In the genomic region with DNA sequence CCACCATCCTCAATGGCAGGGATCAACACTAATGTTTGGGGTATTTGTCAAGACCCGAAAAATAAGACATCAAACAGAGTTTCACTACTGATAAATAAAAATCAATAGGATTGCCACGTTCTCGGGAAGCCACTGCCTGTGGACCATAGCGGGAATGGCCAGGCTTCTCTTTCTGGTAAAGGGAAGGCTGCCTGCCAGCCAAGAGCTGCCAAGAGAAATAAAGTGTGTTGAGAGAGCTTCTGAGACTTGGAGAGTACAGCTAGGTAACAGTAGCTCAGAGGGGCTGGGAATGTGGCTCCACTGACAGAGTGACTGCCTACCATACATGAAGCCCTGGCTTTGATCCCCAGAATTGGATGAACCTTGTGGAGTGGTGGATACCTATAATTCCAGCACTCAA, we compare ENCODE assay signal across 27 mouse cellular contexts.
DNase-seq lines count a peak whose midpoint lies in the region; ATAC-seq and TF ChIP-seq lines count a peak whose summit lies in the region.
"Had no signal": no experiment of that assay in that cellular context is flagged by ENCODE, and none has a peak within 500 bp of the region (broad histone marks: within the 10 kb centered on the region; RNA-seq: fewer than 3 reads in every experiment).

No protein-coding gene starts in this region.

- 16% methylated on average over 4 of the region's 4 CpGs for WGBS in liver, adult 2 months
- 74% methylated on average over 4 of the region's 4 CpGs for WGBS in liver, embryonic 11.5 days

- no peak for ATAC-seq in liver, embryonic 11.5 days (replicated peaks; ENCODE audit: low FRiP score)
- ATAC-seq: forebrain, embryonic 15.5 days; hindbrain, embryonic 16.5 days; intestine, embryonic 15.5 days; Patski had no signal

- no peaks in the 10 kb centered on the region for H3K9me3 ChIP-seq in liver, embryonic 11.5 days (ENCODE audit: control insufficient read depth, low read length)
- H3K9me3 ChIP-seq: embryonic facial prominence, embryonic 12.5 days; embryonic facial prominence, embryonic 15.5 days; forebrain, embryonic 12.5 days; forebrain, embryonic 15.5 days; G1E; heart, embryonic 13.5 days; hindbrain, embryonic 10.5 days; hindbrain, embryonic 13.5 days; intestine, embryonic 15.5 days had no signal

- H3K9ac ChIP-seq in liver, adult 2 months (ENCODE audit: low read depth, low read length), result no peak overlapping the region
- no peak overlapping the region for H3K9ac ChIP-seq in liver, embryonic 11.5 days (ENCODE audit: low read depth, low read length)
- H3K9ac ChIP-seq: embryonic facial prominence, embryonic 12.5 days; embryonic facial prominence, embryonic 15.5 days; forebrain, embryonic 12.5 days; forebrain, embryonic 15.5 days; heart, embryonic 13.5 days; hindbrain, embryonic 13.5 days; intestine, embryonic 15.5 days had no signal

- H3K4me3 ChIP-seq in liver, adult 2 months (ENCODE audit: insufficient read depth, low read depth, low read length), result no peak overlapping the region
- H3K4me3 ChIP-seq in liver, embryonic 11.5 days (ENCODE audit: low read depth, low read length), result no peak overlapping the region
- H3K4me3 ChIP-seq: embryonic facial prominence, embryonic 12.5 days; embryonic facial prominence, embryonic 15.5 days; forebrain, embryonic 12.5 days; forebrain, embryonic 15.5 days; heart, embryonic 13.5 days; hindbrain, embryonic 10.5 days; hindbrain, embryonic 13.5 days; intestine, embryonic 15.5 days had no signal

- no peaks in the 10 kb centered on the region for H3K36me3 ChIP-seq in liver, adult 2 months (ENCODE audit: control insufficient read depth, insufficient read depth, low read length)
- no peaks in the 10 kb centered on the region for H3K36me3 ChIP-seq in liver, embryonic 11.5 days (ENCODE audit: control insufficient read depth, insufficient read depth, low read length)
- H3K36me3 ChIP-seq: embryonic facial prominence, embryonic 12.5 days; embryonic facial prominence, embryonic 15.5 days; forebrain, embryonic 12.5 days; forebrain, embryonic 15.5 days; heart, embryonic 13.5 days; hindbrain, embryonic 10.5 days; hindbrain, embryonic 13.5 days; intestine, embryonic 15.5 days had no signal

- no peak overlapping the region for H3K27ac ChIP-seq in liver, adult 2 months (replicated peaks; ENCODE audit: insufficient read depth, low read depth, low read length)
- no peak overlapping the region for H3K27ac ChIP-seq in liver, embryonic 11.5 days (ENCODE audit: low read depth, low read length)
- H3K27ac ChIP-seq: embryonic facial prominence, embryonic 12.5 days; embryonic facial prominence, embryonic 15.5 days; forebrain, embryonic 12.5 days; forebrain, embryonic 15.5 days; heart, embryonic 13.5 days; hindbrain, embryonic 10.5 days; hindbrain, embryonic 13.5 days; intestine, embryonic 15.5 days had no signal

- H3K79me2 ChIP-seq in liver, adult 2 months (ENCODE audit: control insufficient read depth, insufficient read depth, low read length), result no peaks in the 10 kb centered on the region

- DNase-seq in heart, adult 18-20 months, result peak; percentile 33 to 58
- no peak for DNase-seq in heart, adult 11 months
- peak; percentile 41 for DNase-seq in liver, adult 2 months (ENCODE audit: extremely low read depth, low read depth, low spot score)
- DNase-seq in liver, embryonic 11.5 days (ENCODE audit: low spot score), result no peak
- peak; percentile 32 for DNase-seq in thymus, postnatal 25 days
- DNase-seq in thymus, postnatal 36 days, result no peak
- DNase-seq in right cerebral cortex, postnatal 4 days, result no peak
- DNase-seq: adrenal gland, adult 2 months; adrenal gland, postnatal 14 days; B cell, adult 2 months; cerebellum, adult 11 months; cerebellum, adult 2 months; cerebellum, adult 9-11 months; cerebellum, postnatal 25 days; gastrocnemius, postnatal 25 days had no signal

- no peak overlapping the region for H3K4me2 ChIP-seq in liver, embryonic 11.5 days
- H3K4me2 ChIP-seq: embryonic facial prominence, embryonic 12.5 days; embryonic facial prominence, embryonic 15.5 days; forebrain, embryonic 12.5 days; forebrain, embryonic 15.5 days; heart, embryonic 13.5 days; hindbrain, embryonic 13.5 days; intestine, embryonic 15.5 days had no signal

- H3K27me3 ChIP-seq in liver, adult 2 months (ENCODE audit: control insufficient read depth, insufficient read depth, low read length), result no peaks in the 10 kb centered on the region
- no peaks in the 10 kb centered on the region for H3K27me3 ChIP-seq in liver, embryonic 11.5 days (replicated peaks; ENCODE audit: control insufficient read depth, insufficient read depth, low read length)
- H3K27me3 ChIP-seq: CH12.LX; embryonic facial prominence, embryonic 12.5 days; embryonic facial prominence, embryonic 15.5 days; forebrain, embryonic 12.5 days; forebrain, embryonic 15.5 days; hindbrain, embryonic 13.5 days; intestine, embryonic 15.5 days; Patski had no signal

- TF ChIP-seq CTCF in liver, adult 2 months (IDR thresholded peaks at IDR 0.05; ENCODE audit: low read depth, low read length), result no peak

- H3K4me1 ChIP-seq in liver, adult 2 months (ENCODE audit: control insufficient read depth, insufficient read depth, low read length), result peaks cover 9% of the 10 kb centered on the region; the same call in 1 of the 2 replicates
- peaks cover 23% of the 10 kb centered on the region for H3K4me1 ChIP-seq in liver, embryonic 11.5 days (replicated peaks; ENCODE audit: control insufficient read depth, insufficient read depth, low read length)

- TF ChIP-seq POLR2A in liver, adult 2 months (IDR thresholded peaks at IDR 0.05; ENCODE audit: extremely low read depth, insufficient read depth, low read length), result no peak

Comparison
In these comparisons a context has a peak if more than half of its experiments do, and no peak if none do; other contexts are left out.
1. DNase-seq: peak in heart, adult 18-20 months (2 of 2), liver, adult 2 months (single experiment) and thymus, postnatal 25 days (single experiment); none in heart, adult 11 months (single experiment), liver, embryonic 11.5 days (single experiment), thymus, postnatal 36 days (0 of 2) and right cerebral cortex, postnatal 4 days (single experiment).